Comparison of ENCODE assay signal across 8 mouse cellular contexts in genomic region chr7:28208988-28209508, GRCm38 (mm10). TPM values are rescaled to one million over a fixed set of nuclear protein-coding genes. Genes with fewer than 3 reads are reported as not detected.
A peak's percentile ranks its signal among the peaks of the same experiment; 100 is the strongest.
DNase-seq lines count a peak whose midpoint lies in the region; ATAC-seq and TF ChIP-seq lines count a peak whose summit lies in the region.

No protein-coding gene starts in this region.

- DNase-seq in ovary, adult 18-20 months (ENCODE audit: low spot score) = peak; percentile 56
- DNase-seq in ovary, postnatal 10 days (ENCODE audit: low spot score) = no peak
- peak; percentile 74 to 83 for DNase-seq in heart, adult 2 months
- DNase-seq in kidney, adult 18-20 months = peak; percentile 67
- peak; percentile 60 for DNase-seq in limb, embryonic 10.5 days (ENCODE audit: low spot score)
- DNase-seq in midbrain, embryonic 11.5 days (ENCODE audit: low spot score, missing footprints) = peak; percentile 88

- H3K4me1 ChIP-seq in embryonic facial prominence, embryonic 12.5 days = no peaks in the 10 kb centered on the region
- H3K4me1 ChIP-seq in heart, adult 2 months (ENCODE audit: control insufficient read depth, insufficient read depth, low read length) = no peaks in the 10 kb centered on the region
- H3K4me1 ChIP-seq in limb, embryonic 10.5 days = no peaks in the 10 kb centered on the region
- no peaks in the 10 kb centered on the region for H3K4me1 ChIP-seq in midbrain, embryonic 11.5 days (ENCODE audit: control insufficient read depth, insufficient read depth, low read length)
- H3K4me1 ChIP-seq in small intestine, adult 2 months (ENCODE audit: control insufficient read depth, insufficient read depth, insufficient read length, low read length) = no peaks in the 10 kb centered on the region

- TF ChIP-seq POLR2A in heart, adult 2 months (IDR thresholded peaks at IDR 0.05; ENCODE audit: insufficient read depth, low read depth, low read length) = peak; percentile 51; the same call in 1 of the 2 replicates
- no peak for TF ChIP-seq POLR2A in small intestine, adult 2 months (IDR thresholded peaks at IDR 0.05; ENCODE audit: low read depth, low read length)

- no peaks in the 10 kb centered on the region for H3K79me2 ChIP-seq in heart, adult 2 months (replicated peaks; ENCODE audit: control insufficient read depth, insufficient read depth, low read length)

- H3K9ac ChIP-seq in embryonic facial prominence, embryonic 12.5 days = peak overlapping the region; percentile 50
- no peak overlapping the region; the same call in 1 of the 2 replicates for H3K9ac ChIP-seq in heart, adult 2 months (ENCODE audit: low read depth, low read length)
- H3K9ac ChIP-seq in midbrain, embryonic 11.5 days (ENCODE audit: low read length) = peak overlapping the region; percentile 47; the same call in 1 of the 2 replicates

- no peak for TF ChIP-seq CTCF in heart, adult 2 months (IDR thresholded peaks at IDR 0.05)
- TF ChIP-seq CTCF in small intestine, adult 2 months (IDR thresholded peaks at IDR 0.05; ENCODE audit: extremely low read depth, insufficient read length, insufficient replicate concordance, low read depth, low read length) = no peak

- TF ChIP-seq EP300 in heart, adult 2 months (IDR thresholded peaks at IDR 0.05; ENCODE audit: insufficient read depth, low read depth, low read length) = no peak

- intact Hi-C loops in heart, adult 2 months (cut with DNase I) = no loop called here

- ATAC-seq in embryonic facial prominence, embryonic 12.5 days (ENCODE audit: insufficient number of reproducible peaks, insufficient read depth, low FRiP score, low TSS enrichment) = no peak
- no peak for ATAC-seq in midbrain, embryonic 11.5 days (ENCODE audit: low FRiP score)

- H3K4me2 ChIP-seq in embryonic facial prominence, embryonic 12.5 days (replicated peaks) = peak overlapping the region; percentile 51
- H3K4me2 ChIP-seq in midbrain, embryonic 11.5 days = peak overlapping the region; percentile 45

- 50% methylated on average over 19 of the region's 19 CpGs for WGBS in embryonic facial prominence, embryonic 12.5 days
- WGBS in heart, adult 2 months = 38% methylated on average over 19 of the region's 19 CpGs
- WGBS in limb, embryonic 10.5 days = 50% methylated on average over 19 of the region's 19 CpGs
- WGBS in midbrain, embryonic 11.5 days = 63% methylated on average over 19 of the region's 19 CpGs
- WGBS in small intestine, adult 2 months = 40% methylated on average over 19 of the region's 19 CpGs

- H3K9me3 ChIP-seq in embryonic facial prominence, embryonic 12.5 days = no peaks in the 10 kb centered on the region
- H3K9me3 ChIP-seq in limb, embryonic 10.5 days (replicated peaks) = no peaks in the 10 kb centered on the region
- no peaks in the 10 kb centered on the region for H3K9me3 ChIP-seq in midbrain, embryonic 11.5 days (ENCODE audit: control insufficient read depth, low read length)

- no peaks in the 10 kb centered on the region for H3K36me3 ChIP-seq in embryonic facial prominence, embryonic 12.5 days
- no peaks in the 10 kb centered on the region for H3K36me3 ChIP-seq in heart, adult 2 months (ENCODE audit: control insufficient read depth, insufficient read depth, low read length)
- H3K36me3 ChIP-seq in limb, embryonic 10.5 days = no peaks in the 10 kb centered on the region
- H3K36me3 ChIP-seq in midbrain, embryonic 11.5 days (ENCODE audit: control insufficient read depth, insufficient read depth, low read length) = no peaks in the 10 kb centered on the region
- no peaks in the 10 kb centered on the region for H3K36me3 ChIP-seq in small intestine, adult 2 months (ENCODE audit: control insufficient read depth, insufficient read depth, low read length)

- peak overlapping the region; percentile 31 for H3K4me3 ChIP-seq in embryonic facial prominence, embryonic 12.5 days
- peak overlapping the region; percentile 33; the same call in 1 of the 2 replicates for H3K4me3 ChIP-seq in heart, adult 2 months
- H3K4me3 ChIP-seq in limb, embryonic 10.5 days = peak overlapping the region; percentile 38
- H3K4me3 ChIP-seq in midbrain, embryonic 11.5 days (ENCODE audit: low read depth, low read length) = peak overlapping the region; percentile 25
- peak overlapping the region; percentile 24 for H3K4me3 ChIP-seq in small intestine, adult 2 months (ENCODE audit: low read depth, low read length)

- no peak overlapping the region for H3K27ac ChIP-seq in embryonic facial prominence, embryonic 12.5 days
- H3K27ac ChIP-seq in heart, adult 2 months = peak overlapping the region; percentile 51; the same call in 1 of the 2 replicates
- H3K27ac ChIP-seq in limb, embryonic 10.5 days = peak overlapping the region; percentile 66
- no peak overlapping the region for H3K27ac ChIP-seq in midbrain, embryonic 11.5 days (ENCODE audit: low read depth, low read length)
- H3K27ac ChIP-seq in small intestine, adult 2 months (ENCODE audit: insufficient read depth, low read depth, low read length) = no peak overlapping the region; the same call in 1 of the 2 replicates

- no peaks in the 10 kb centered on the region for H3K27me3 ChIP-seq in embryonic facial prominence, embryonic 12.5 days
- H3K27me3 ChIP-seq in heart, adult 2 months (ENCODE audit: control insufficient read depth, insufficient read depth, low read length) = no peaks in the 10 kb centered on the region
- H3K27me3 ChIP-seq in limb, embryonic 10.5 days (ENCODE audit: low read depth, poor library complexity, severe bottlenecking) = no peaks in the 10 kb centered on the region
- no peaks in the 10 kb centered on the region for H3K27me3 ChIP-seq in midbrain, embryonic 11.5 days (ENCODE audit: control insufficient read depth, insufficient read depth, low read length)
- H3K27me3 ChIP-seq in small intestine, adult 2 months (ENCODE audit: control insufficient read depth, insufficient read depth, low read length) = no peaks in the 10 kb centered on the region

RNA-seq across cellular contexts. Expression of gene Dyrk1b, which starts 29.8 kb away (rescaled TPM):
- 18.3 and 19.8 TPM in 2 replicates for polyA plus RNA-seq in embryonic facial prominence, embryonic 12.5 days (2016; fragmentation: Nextera tagmentation; extraction: Ambion mirVana)
- total RNA-seq in heart, adult 2 months (2021) = 10 to 100 TPM; 28.0 to 28.3 TPM
- 24.1 and 30.1 TPM in 2 replicates for polyA plus RNA-seq in heart, adult 2 months (2012; rRNA removed)
- 13.4 and 21.0 TPM in 2 replicates for polyA plus RNA-seq in limb, embryonic 10.5 days (2016; fragmentation: Nextera tagmentation; extraction: Ambion mirVana)
- polyA plus RNA-seq in midbrain, embryonic 11.5 days (2014; fragmentation: Nextera tagmentation; extraction: Ambion mirVana) = 14.5 and 16.0 TPM in 2 replicates
- 19.0 and 58.6 TPM in 2 replicates for polyA plus RNA-seq in small intestine, adult 2 months (2012; rRNA removed)

RNA-seq across cellular contexts. Expression of gene Fbl, which starts 39.5 kb away (rescaled TPM):
- polyA plus RNA-seq in embryonic facial prominence, embryonic 12.5 days (2016; fragmentation: Nextera tagmentation; extraction: Ambion mirVana) = 155 TPM in 2 replicates
- 10 to 100 TPM; 34.7 TPM for total RNA-seq in heart, adult 2 months (2021)
- polyA plus RNA-seq in heart, adult 2 months (2012; rRNA removed) = 25.7 and 35.6 TPM in 2 replicates
- polyA plus RNA-seq in limb, embryonic 10.5 days (2016; fragmentation: Nextera tagmentation; extraction: Ambion mirVana) = 166 and 214 TPM in 2 replicates
- 43.2 and 46.0 TPM in 2 replicates for polyA plus RNA-seq in midbrain, embryonic 11.5 days (2014; fragmentation: Nextera tagmentation; extraction: Ambion mirVana)
- polyA plus RNA-seq in small intestine, adult 2 months (2012; rRNA removed) = 15.7 and 26.6 TPM in 2 replicates

RNA-seq across cellular contexts. Expression of gene Eid2, which starts 58.6 kb away (rescaled TPM):
- 10.3 and 18.2 TPM in 2 replicates for polyA plus RNA-seq in embryonic facial prominence, embryonic 12.5 days (2016; fragmentation: Nextera tagmentation; extraction: Ambion mirVana)
- total RNA-seq in heart, adult 2 months (2021) = 10 to 100 TPM; 11.2 to 11.9 TPM
- polyA plus RNA-seq in heart, adult 2 months (2012; rRNA removed) = 4.2 and 4.6 TPM in 2 replicates
- polyA plus RNA-seq in limb, embryonic 10.5 days (2016; fragmentation: Nextera tagmentation; extraction: Ambion mirVana) = 2.9 and 3.9 TPM in 2 replicates
- polyA plus RNA-seq in midbrain, embryonic 11.5 days (2014; fragmentation: Nextera tagmentation; extraction: Ambion mirVana) = 10.1 and 13.4 TPM in 2 replicates
- 1.1 and 2.3 TPM in 2 replicates for polyA plus RNA-seq in small intestine, adult 2 months (2012; rRNA removed)

Comparison
In these comparisons a context has a peak if more than half of its experiments do, and no peak if none do; other contexts are left out.
1. H3K27ac ChIP-seq: peak in heart, adult 2 months (single experiment) and limb, embryonic 10.5 days (single experiment); none in embryonic facial prominence, embryonic 12.5 days (single experiment), midbrain, embryonic 11.5 days (single experiment) and small intestine, adult 2 months (single experiment).
2. Peak in every context shown above with its lines, with median percentiles within 50 percentile points of each other: H3K4me3 ChIP-seq.